Mouse (Mus musculus): ENCODE measurements around the gene Rbm38.

- no peak for TF ChIP-seq CTCF (IDR thresholded peaks at IDR 0.05; ENCODE audit: extremely low read depth, insufficient read length, insufficient replicate concordance, low read depth, low read length)
- no peak for TF ChIP-seq POLR2A (IDR thresholded peaks at IDR 0.05; ENCODE audit: low read depth, low read length)
Measured at GRCm38 (mm10) chr2:173036055-173036454, 15.8 kb downstream of the Rbm38 start.
